11 mouse cellular contexts compared by ENCODE assay signal in genomic region chr10:79801837-79802236, GRCm38 (mm10). TPM values are rescaled to one million over a fixed set of nuclear protein-coding genes. Genes with fewer than 3 reads are reported as not detected.
DNase-seq lines count a peak whose midpoint lies in the region; ATAC-seq and TF ChIP-seq lines count a peak whose summit lies in the region.
"Had no signal": no experiment of that assay in that cellular context is flagged by ENCODE, and none has a peak within 500 bp of the region (broad histone marks: within the 10 kb centered on the region; RNA-seq: fewer than 3 reads in every experiment).

No protein-coding gene starts in this region.

- TF ChIP-seq CTCF in cortical plate, adult 2 months (IDR thresholded peaks at IDR 0.05; ENCODE audit: extremely low read depth, insufficient read depth, low read length): no peak
- no peak for TF ChIP-seq CTCF in kidney, adult 2 months (conservative IDR thresholded peaks at IDR 0.05; ENCODE audit: insufficient read depth, insufficient read length, low read depth, low read length)

- H3K27me3 ChIP-seq in kidney, adult 2 months (replicated peaks; ENCODE audit: control insufficient read depth, insufficient read depth, low read length): no peaks in the 10 kb centered on the region
- H3K27me3 ChIP-seq in midbrain, embryonic 12.5 days: no peaks in the 10 kb centered on the region

- WGBS in kidney, adult 2 months: 32% methylated on average over 3 of the region's 3 CpGs
- WGBS in midbrain, embryonic 12.5 days: 17% methylated on average over 3 of the region's 3 CpGs

- H3K36me3 ChIP-seq in kidney, adult 2 months (ENCODE audit: control insufficient read depth, insufficient read depth, low read length): no peaks in the 10 kb centered on the region
- H3K36me3 ChIP-seq in midbrain, embryonic 12.5 days: peaks cover 4% of the 10 kb centered on the region; the same call in 1 of the 2 replicates

- no peak for TF ChIP-seq POLR2A in cortical plate, adult 2 months (IDR thresholded peaks at IDR 0.05; ENCODE audit: extremely low read depth, insufficient read depth, low read length)
- TF ChIP-seq POLR2A in kidney, adult 2 months (IDR thresholded peaks at IDR 0.05; ENCODE audit: low read depth, low read length): no peak

- H3K4me3 ChIP-seq in cortical plate, adult 2 months (ENCODE audit: insufficient read depth, low read length): no peak overlapping the region
- no peak overlapping the region for H3K4me3 ChIP-seq in kidney, adult 2 months (ENCODE audit: insufficient read depth, low read depth, low read length)
- no peak overlapping the region for H3K4me3 ChIP-seq in midbrain, embryonic 12.5 days

- ATAC-seq in midbrain, embryonic 12.5 days (ENCODE audit: low FRiP score, low read depth): no peak
- ATAC-seq: intestine, postnatal 0 days had no signal

- peak overlapping the region; percentile 19 for H3K4me2 ChIP-seq in midbrain, embryonic 12.5 days (replicated peaks)

- DNase-seq in adrenal gland, postnatal 14 days: peak; percentile 56
- DNase-seq in adrenal gland, postnatal 25 days: no peak
- peak; percentile 90 for DNase-seq in kidney, adult 2 months
- DNase-seq in lung, postnatal 10 days: no peak
- no peak for DNase-seq in layer of hippocampus, postnatal 36 days
- DNase-seq in cerebellum, adult 9-10 months: no peak
- DNase-seq: thymus, postnatal 4 days had no signal

- H3K4me1 ChIP-seq in cortical plate, adult 2 months (ENCODE audit: control insufficient read depth, insufficient read depth, low read length): peaks cover 23% of the 10 kb centered on the region
- peaks cover 35% of the 10 kb centered on the region for H3K4me1 ChIP-seq in kidney, adult 2 months (ENCODE audit: control insufficient read depth, insufficient read depth, low read length)
- H3K4me1 ChIP-seq in midbrain, embryonic 12.5 days: peaks cover 79% of the 10 kb centered on the region

- H3K27ac ChIP-seq in cortical plate, adult 2 months (ENCODE audit: insufficient read depth, low read length): peak overlapping the region; percentile 97
- peak overlapping the region; percentile 86 for H3K27ac ChIP-seq in kidney, adult 2 months (ENCODE audit: insufficient read depth, low read depth, low read length)
- H3K27ac ChIP-seq in midbrain, embryonic 12.5 days (replicated peaks): peak overlapping the region; percentile 96

- H3K9ac ChIP-seq in midbrain, embryonic 12.5 days (replicated peaks): peak overlapping the region; percentile 41; the same call in 1 of the 2 replicates

- H3K9me3 ChIP-seq in midbrain, embryonic 12.5 days: no peaks in the 10 kb centered on the region

RNA-seq across cellular contexts. Expression of gene Palm, which starts 8.5 kb away (rescaled TPM):
- 77.9 and 78.3 TPM in 2 replicates for total RNA-seq in adrenal gland, postnatal 14 days (2021)
- 57.1 and 99.3 TPM in 2 replicates for total RNA-seq in adrenal gland, postnatal 25 days (2021)
- polyA plus RNA-seq in cortical plate, adult 2 months (2012; rRNA removed): 294 and 331 TPM in 2 replicates
- polyA plus RNA-seq in kidney, adult 2 months (2012; rRNA removed): 110 and 121 TPM in 2 replicates
- 198 and 204 TPM in 2 replicates for polyA plus RNA-seq in midbrain, embryonic 12.5 days (2016; fragmentation: Nextera tagmentation; extraction: Ambion mirVana)
- 100 to 1,000 TPM; 262 to 290 TPM for total RNA-seq in layer of hippocampus, postnatal 36 days (2021)

RNA-seq across cellular contexts. Expression of gene Prss57, which starts 11.1 kb away (rescaled TPM):
- total RNA-seq in adrenal gland, postnatal 14 days (2021): not detected in 2 replicates
- total RNA-seq in adrenal gland, postnatal 25 days (2021): not detected in 2 replicates
- 1.4 and 2.1 TPM in 2 replicates for polyA plus RNA-seq in cortical plate, adult 2 months (2012; rRNA removed)
- polyA plus RNA-seq in kidney, adult 2 months (2012; rRNA removed): 0.03 and 0.08 TPM in 2 replicates
- polyA plus RNA-seq in midbrain, embryonic 12.5 days (2016; fragmentation: Nextera tagmentation; extraction: Ambion mirVana): 0.27 TPM in 1 of 2 replicates, not detected in the other
- under 1 TPM; 0.47 to 0.73 TPM for total RNA-seq in layer of hippocampus, postnatal 36 days (2021)
- total RNA-seq: adrenal gland, adult 18-20 months had no signal

RNA-seq across cellular contexts. Expression of gene Misp, which starts 19.0 kb away (rescaled TPM):
- total RNA-seq in adrenal gland, postnatal 14 days (2021): 0.26 TPM in 2 replicates
- 0.64 and 1.00 TPM in 2 replicates for total RNA-seq in adrenal gland, postnatal 25 days (2021)
- polyA plus RNA-seq in cortical plate, adult 2 months (2012; rRNA removed): 0.13 and 0.21 TPM in 2 replicates
- 17.9 and 19.9 TPM in 2 replicates for polyA plus RNA-seq in kidney, adult 2 months (2012; rRNA removed)
- 0.94 and 1.0 TPM in 2 replicates for polyA plus RNA-seq in midbrain, embryonic 12.5 days (2016; fragmentation: Nextera tagmentation; extraction: Ambion mirVana)
- total RNA-seq in layer of hippocampus, postnatal 36 days (2021): 1 to 10 TPM in 1 of 2 experiments, under 1 TPM in 1; 0.82 to 1.4 TPM

RNA-seq across cellular contexts. Expression of gene Fstl3, which starts 24.8 kb away (rescaled TPM):
- 5.5 and 6.4 TPM in 2 replicates for total RNA-seq in adrenal gland, postnatal 14 days (2021)
- 8.5 and 10.6 TPM in 2 replicates for total RNA-seq in adrenal gland, postnatal 25 days (2021)
- polyA plus RNA-seq in cortical plate, adult 2 months (2012; rRNA removed): 5.7 and 5.9 TPM in 2 replicates
- polyA plus RNA-seq in kidney, adult 2 months (2012; rRNA removed): 17.0 and 24.1 TPM in 2 replicates
- polyA plus RNA-seq in midbrain, embryonic 12.5 days (2016; fragmentation: Nextera tagmentation; extraction: Ambion mirVana): 1.0 and 1.6 TPM in 2 replicates
- 1 to 10 TPM; 1.3 to 1.8 TPM for total RNA-seq in layer of hippocampus, postnatal 36 days (2021)

RNA-seq across cellular contexts. Expression of gene Rnf126, which starts 35.1 kb away (rescaled TPM):
- total RNA-seq in adrenal gland, postnatal 14 days (2021): 54.7 and 56.5 TPM in 2 replicates
- total RNA-seq in adrenal gland, postnatal 25 days (2021): 59.5 and 63.8 TPM in 2 replicates
- 157 TPM in 2 replicates for polyA plus RNA-seq in cortical plate, adult 2 months (2012; rRNA removed)
- polyA plus RNA-seq in kidney, adult 2 months (2012; rRNA removed): 90.2 and 122 TPM in 2 replicates
- polyA plus RNA-seq in midbrain, embryonic 12.5 days (2016; fragmentation: Nextera tagmentation; extraction: Ambion mirVana): 98.8 and 104 TPM in 2 replicates
- 10 to 100 TPM; 81.4 to 82.9 TPM for total RNA-seq in layer of hippocampus, postnatal 36 days (2021)

Comparison
In these comparisons a context has a peak if more than half of its experiments do, and no peak if none do; other contexts are left out.
1. DNase-seq: peak in adrenal gland, postnatal 14 days (single experiment) and kidney, adult 2 months (single experiment); none in adrenal gland, postnatal 25 days (single experiment), lung, postnatal 10 days (single experiment), layer of hippocampus, postnatal 36 days (0 of 2) and cerebellum, adult 9-10 months (single experiment).
2. Peak in every context shown above with its lines, with median percentiles within 50 percentile points of each other: H3K27ac ChIP-seq.